Mouse (Mus musculus): Measurements from ENCODE around the gene Wdr66.

The Wdr66 gene

GRCm38 (mm10) chr5:123357253-123357652 lies 105.4 kb downstream of the Wdr66 start:
- no peak for ATAC-seq (ENCODE audit: low TSS enrichment)

GRCm38 (mm10) chr5:123359431-123359830 lies 107.5 kb downstream of the Wdr66 start:
- no peak for ATAC-seq (ENCODE audit: low TSS enrichment)

- ATAC-seq (ENCODE audit: low TSS enrichment), result no peak
Measured at GRCm38 (mm10) chr5:123362911-123363310, 111.0 kb downstream of the Wdr66 start.

- no peak for ATAC-seq (ENCODE audit: low TSS enrichment)
Measured at GRCm38 (mm10) chr5:123364302-123364971, 112.5 kb downstream of the Wdr66 start.

GRCm38 (mm10) chr5:123368869-123369488 lies 117.1 kb downstream of the Wdr66 start:
- peak; percentile 80 for ATAC-seq (ENCODE audit: low TSS enrichment)

GRCm38 (mm10) chr5:123370049-123370448 lies 118.1 kb downstream of the Wdr66 start:
- ATAC-seq (ENCODE audit: low TSS enrichment), result no peak

GRCm38 (mm10) chr5:123375262-123375661 lies 123.4 kb downstream of the Wdr66 start:
- ATAC-seq (ENCODE audit: low TSS enrichment), result no peak

- no peak for ATAC-seq (ENCODE audit: low TSS enrichment)
Measured at GRCm38 (mm10) chr5:123375793-123376452, 124.0 kb downstream of the Wdr66 start.

GRCm38 (mm10) chr5:123376569-123376968 lies 124.7 kb downstream of the Wdr66 start:
- ATAC-seq (ENCODE audit: low TSS enrichment), result no peak

All from frontal cortex, adult (tissue).